Mouse (Mus musculus): ENCODE measurements at regions not wholly inside any gene's neighbourhood (a gene's known extent, or its start where the extent isn't known, plus 50 kb on each side); places are given as distances from the start of the nearest gene placed in this dataset.

DNA sequence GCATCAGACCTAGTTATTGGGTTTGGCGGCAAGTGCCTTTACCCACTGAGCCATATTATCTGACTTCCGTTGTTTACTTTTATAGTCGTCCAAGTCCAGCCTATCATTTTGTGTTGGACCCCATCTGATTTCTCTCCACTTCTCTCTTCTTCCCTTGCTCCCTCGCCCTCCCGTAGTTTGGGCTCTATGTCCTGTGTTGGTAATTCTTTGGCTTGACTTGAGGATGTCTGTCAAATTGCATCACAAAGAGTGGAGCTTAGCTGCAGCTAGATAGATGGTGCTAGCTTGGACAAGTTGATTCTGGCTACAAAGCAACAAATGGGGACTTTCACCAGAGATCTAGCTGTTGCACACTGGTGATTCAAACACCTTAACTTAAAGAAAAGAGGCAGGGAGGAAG lies 147.9 kb downstream of the Pmp22 start:
- Histone ChIP-seq H3K36me3 (ENCODE audit: control insufficient read depth, insufficient read depth, low read length) (no peaks in the 10 kb centered on the region), H3K4me3 (ENCODE audit: low read length) (no peak overlapping the region), H3K4me2 (replicated peaks; ENCODE audit: low read depth, low read length) (no peak overlapping the region), H3K9ac (ENCODE audit: low read depth, low read length) (no peak overlapping the region), H3K27me3 (ENCODE audit: control insufficient read depth, insufficient read depth, low read length) (no peaks in the 10 kb centered on the region), H3K27ac (ENCODE audit: low read depth, low read length) (no peak overlapping the region), H3K9me3 (ENCODE audit: control insufficient read depth, low read length) (0 out of 2 replicates have a peak, but pooled peaks cover 4% of the 10 kb centered on the region), H3K4me1 (ENCODE audit: control insufficient read depth, insufficient read depth, low read length) (no peaks in the 10 kb centered on the region)
- 93% methylated on average over 5 of the region's 5 CpGs for WGBS
- ATAC-seq (ENCODE audit: low FRiP score, low TSS enrichment), result no peak

DNA sequence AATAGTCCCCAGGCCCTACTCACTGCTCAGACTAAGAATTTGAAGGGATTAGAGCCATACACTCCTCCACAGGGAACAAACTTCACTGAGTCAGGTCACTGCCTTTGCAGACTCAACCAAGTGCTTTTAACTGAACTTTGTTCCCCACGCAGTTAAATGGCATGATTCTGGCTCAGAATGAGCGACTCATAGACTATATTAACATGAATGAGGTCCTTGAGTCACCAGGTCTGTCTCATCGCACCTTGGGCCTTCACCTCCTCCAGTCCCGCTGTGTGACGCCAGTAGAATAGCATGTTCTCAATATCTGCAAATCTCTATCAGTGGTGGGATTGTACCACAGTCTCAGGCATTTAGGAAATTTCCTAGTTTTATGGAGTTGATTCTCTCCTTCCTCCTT lies 153.1 kb downstream of the Pmp22 start:
- 90% methylated on average over 5 of the region's 5 CpGs for WGBS
- Histone ChIP-seq H3K9me3 (ENCODE audit: control insufficient read depth, low read length) (0 out of 2 replicates have a peak, but pooled peaks cover 4% of the 10 kb centered on the region), H3K4me3 (ENCODE audit: low read length) (no peak overlapping the region), H3K9ac (ENCODE audit: low read depth, low read length) (no peak overlapping the region), H3K4me2 (replicated peaks; ENCODE audit: low read depth, low read length) (no peak overlapping the region), H3K4me1 (ENCODE audit: control insufficient read depth, insufficient read depth, low read length) (no peaks in the 10 kb centered on the region), H3K27me3 (ENCODE audit: control insufficient read depth, insufficient read depth, low read length) (no peaks in the 10 kb centered on the region), H3K36me3 (ENCODE audit: control insufficient read depth, insufficient read depth, low read length) (no peaks in the 10 kb centered on the region), H3K27ac (ENCODE audit: low read depth, low read length) (no peak overlapping the region)
- ATAC-seq (ENCODE audit: low FRiP score, low TSS enrichment), result no peak

DNA sequence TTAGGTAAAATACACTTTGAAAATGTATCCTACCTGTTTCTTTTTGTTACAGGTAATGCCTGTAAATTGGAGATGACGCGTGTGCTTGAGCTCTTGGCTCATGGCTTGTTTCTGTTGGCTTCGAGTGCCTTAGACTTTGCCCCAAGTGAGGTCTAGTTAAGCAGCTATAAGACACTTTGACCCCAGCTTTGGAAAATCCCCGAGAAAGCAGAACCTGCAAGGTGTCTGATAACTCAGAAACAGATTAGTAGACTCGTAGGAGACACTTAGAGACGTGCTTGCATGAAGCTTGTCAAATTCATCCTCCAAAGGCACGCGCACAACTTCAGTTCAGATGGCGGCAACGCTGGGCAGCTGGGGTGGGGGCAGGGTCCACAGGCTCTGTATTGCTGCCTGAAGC lies 153.8 kb downstream of the Pmp22 start:
- ATAC-seq (ENCODE audit: low FRiP score, low TSS enrichment), result no peak
- no peaks in the 10 kb centered on the region for H3K27me3 ChIP-seq (ENCODE audit: control insufficient read depth, insufficient read depth, low read length)
- H3K9ac ChIP-seq (ENCODE audit: low read depth, low read length), result no peak overlapping the region
- 86% methylated on average over 10 of the region's 10 CpGs for WGBS
- H3K27ac ChIP-seq (ENCODE audit: low read depth, low read length), result no peak overlapping the region
- 0 out of 2 replicates have a peak, but pooled peaks cover 4% of the 10 kb centered on the region for H3K9me3 ChIP-seq (ENCODE audit: control insufficient read depth, low read length)
- H3K36me3 ChIP-seq (ENCODE audit: control insufficient read depth, insufficient read depth, low read length), result no peaks in the 10 kb centered on the region
- H3K4me2 ChIP-seq (replicated peaks; ENCODE audit: low read depth, low read length), result no peak overlapping the region
- no peak overlapping the region for H3K4me3 ChIP-seq (ENCODE audit: low read length)
- H3K4me1 ChIP-seq (ENCODE audit: control insufficient read depth, insufficient read depth, low read length), result peaks cover 2% of the 10 kb centered on the region; the same call in 1 of the 2 replicates

DNA sequence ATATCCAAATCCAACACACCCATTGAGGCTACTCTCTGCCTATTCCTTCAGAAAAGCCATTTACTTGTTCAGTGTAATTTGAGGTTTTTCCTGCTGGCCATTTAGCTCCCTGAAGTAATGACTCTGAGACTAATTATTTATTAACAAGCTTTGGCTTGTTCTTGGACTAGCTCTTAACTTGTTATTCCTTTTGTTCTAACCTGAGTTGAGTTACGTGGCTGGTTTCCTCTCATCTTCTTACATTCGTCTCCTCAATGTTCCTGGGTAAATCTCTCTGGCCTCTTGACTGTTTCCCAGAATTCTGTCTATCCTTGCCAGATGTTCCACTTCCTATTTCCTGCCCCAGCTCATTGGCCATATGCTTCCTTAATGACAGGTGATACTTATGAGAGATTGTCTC lies 157.2 kb downstream of the Pmp22 start:
- H3K9ac ChIP-seq (ENCODE audit: low read depth, low read length), result no peak overlapping the region
- H3K4me1 ChIP-seq (ENCODE audit: control insufficient read depth, insufficient read depth, low read length), result peaks cover 4% of the 10 kb centered on the region; the same call in 1 of the 2 replicates
- no peak for ATAC-seq (ENCODE audit: low FRiP score, low TSS enrichment)
- H3K27me3 ChIP-seq (ENCODE audit: control insufficient read depth, insufficient read depth, low read length), result no peaks in the 10 kb centered on the region
- WGBS, result 58% methylated on average over 2 of the region's 2 CpGs
- no peaks in the 10 kb centered on the region for H3K36me3 ChIP-seq (ENCODE audit: control insufficient read depth, insufficient read depth, low read length)
- no peaks in the 10 kb centered on the region for H3K9me3 ChIP-seq (ENCODE audit: control insufficient read depth, low read length)
- H3K4me2 ChIP-seq (replicated peaks; ENCODE audit: low read depth, low read length), result no peak overlapping the region
- no peak overlapping the region for H3K4me3 ChIP-seq (ENCODE audit: low read length)
- H3K27ac ChIP-seq (ENCODE audit: low read depth, low read length), result no peak overlapping the region

DNA sequence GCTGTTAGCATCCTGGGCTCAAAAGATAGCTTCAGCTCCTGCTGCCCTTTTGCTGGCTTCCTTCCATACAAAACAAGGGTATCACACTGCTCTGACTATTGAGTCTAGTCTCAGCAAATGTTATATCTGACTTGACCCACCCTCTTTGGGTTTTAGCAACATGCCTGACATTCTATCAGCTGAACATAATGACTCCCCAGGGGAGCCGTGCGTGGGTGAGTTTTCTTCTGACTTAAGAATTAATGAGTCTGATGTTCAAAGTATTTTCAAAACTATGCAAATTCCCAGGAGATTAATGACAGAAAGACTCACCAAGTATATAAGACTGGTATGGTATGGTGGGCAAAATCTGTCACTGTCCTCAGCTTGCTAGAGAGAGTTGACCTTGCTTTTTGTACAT lies 159.0 kb downstream of the Pmp22 start:
- WGBS, result 46% methylated on average over 2 of the region's 2 CpGs
- H3K4me3 ChIP-seq (ENCODE audit: low read length), result no peak overlapping the region

DNA sequence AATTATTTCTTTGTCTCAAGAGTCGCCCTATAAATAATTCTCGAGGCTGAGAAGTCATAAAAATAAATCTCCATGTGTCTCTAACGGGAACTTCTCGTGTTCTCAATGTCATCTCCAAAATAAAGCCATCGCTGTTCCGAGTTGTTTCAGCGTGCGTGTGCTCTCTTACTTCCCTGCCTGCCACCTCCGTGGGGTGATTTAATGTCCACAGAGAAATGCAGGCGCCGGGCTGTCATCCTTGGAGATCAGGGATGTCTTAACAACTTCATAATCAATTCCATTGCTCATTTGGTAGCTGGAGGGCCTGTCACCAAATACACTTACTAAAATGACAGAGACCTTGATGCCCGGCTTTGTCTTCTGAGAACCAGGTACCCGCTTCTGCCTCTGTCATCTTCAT lies 161.8 kb downstream of the Pmp22 start:
- no peak overlapping the region for H3K4me2 ChIP-seq (replicated peaks; ENCODE audit: low read depth, low read length)
- H3K4me1 ChIP-seq (ENCODE audit: control insufficient read depth, insufficient read depth, low read length), result peaks cover 8% of the 10 kb centered on the region; the same call in 1 of the 2 replicates
- H3K9ac ChIP-seq (ENCODE audit: low read depth, low read length), result no peak overlapping the region
- H3K27ac ChIP-seq (ENCODE audit: low read depth, low read length), result no peak overlapping the region
- WGBS, result 47% methylated on average over 13 of the region's 13 CpGs
- ATAC-seq (ENCODE audit: low FRiP score, low TSS enrichment), result no peak
- no peaks in the 10 kb centered on the region for H3K27me3 ChIP-seq (ENCODE audit: control insufficient read depth, insufficient read depth, low read length)
- H3K4me3 ChIP-seq (ENCODE audit: low read length), result no peak overlapping the region
- no peaks in the 10 kb centered on the region for H3K9me3 ChIP-seq (ENCODE audit: control insufficient read depth, low read length)
- H3K36me3 ChIP-seq (ENCODE audit: control insufficient read depth, insufficient read depth, low read length), result no peaks in the 10 kb centered on the region

More for the DNA sequence above, 159.0 kb downstream of the Pmp22 start:
- Histone ChIP-seq H3K36me3 (ENCODE audit: control insufficient read depth, insufficient read depth, low read length) (no peaks in the 10 kb centered on the region), H3K9me3 (ENCODE audit: control insufficient read depth, low read length) (no peaks in the 10 kb centered on the region), H3K9ac (ENCODE audit: low read depth, low read length) (no peak overlapping the region), H3K27me3 (ENCODE audit: control insufficient read depth, insufficient read depth, low read length) (no peaks in the 10 kb centered on the region), H3K27ac (ENCODE audit: low read depth, low read length) (no peak overlapping the region), H3K4me2 (replicated peaks; ENCODE audit: low read depth, low read length) (no peak overlapping the region), H3K4me1 (ENCODE audit: control insufficient read depth, insufficient read depth, low read length) (peaks cover 4% of the 10 kb centered on the region; the same call in 1 of the 2 replicates)
- no peak for ATAC-seq (ENCODE audit: low FRiP score, low TSS enrichment)

DNA sequence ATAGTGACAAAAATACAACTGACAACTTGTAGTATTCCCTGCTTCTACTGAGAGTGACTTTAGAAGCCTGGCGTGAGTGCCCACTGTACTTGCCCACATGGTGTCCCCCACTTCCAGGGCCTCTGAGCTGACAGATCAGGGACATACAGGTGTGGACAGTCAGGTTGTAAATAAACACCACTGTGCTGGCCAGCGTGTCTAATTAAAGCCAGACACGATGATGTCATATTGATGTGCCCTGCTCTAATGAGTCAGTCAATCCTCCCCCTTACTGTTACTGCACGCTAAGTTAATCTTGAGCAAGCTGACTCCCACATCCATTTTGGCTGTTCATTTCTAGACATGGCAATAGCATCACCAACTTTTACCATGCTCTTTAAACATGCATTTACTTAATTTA lies 164.7 kb downstream of the Pmp22 start:
- no peak for ATAC-seq (ENCODE audit: low FRiP score, low TSS enrichment)
- peaks cover 2% of the 10 kb centered on the region; the same call in 1 of the 2 replicates for H3K27me3 ChIP-seq (ENCODE audit: control insufficient read depth, insufficient read depth, low read length)
- H3K36me3 ChIP-seq (ENCODE audit: control insufficient read depth, insufficient read depth, low read length), result no peaks in the 10 kb centered on the region
- peaks cover 4% of the 10 kb centered on the region; the same call in 1 of the 2 replicates for H3K4me1 ChIP-seq (ENCODE audit: control insufficient read depth, insufficient read depth, low read length)
- no peaks in the 10 kb centered on the region for H3K9me3 ChIP-seq (ENCODE audit: control insufficient read depth, low read length)
- no peak overlapping the region for H3K4me2 ChIP-seq (replicated peaks; ENCODE audit: low read depth, low read length)
- no peak overlapping the region for H3K27ac ChIP-seq (ENCODE audit: low read depth, low read length)
- H3K4me3 ChIP-seq (ENCODE audit: low read length), result no peak overlapping the region
- 43% methylated on average over 4 of the region's 4 CpGs for WGBS
- no peak overlapping the region for H3K9ac ChIP-seq (ENCODE audit: low read depth, low read length)

DNA sequence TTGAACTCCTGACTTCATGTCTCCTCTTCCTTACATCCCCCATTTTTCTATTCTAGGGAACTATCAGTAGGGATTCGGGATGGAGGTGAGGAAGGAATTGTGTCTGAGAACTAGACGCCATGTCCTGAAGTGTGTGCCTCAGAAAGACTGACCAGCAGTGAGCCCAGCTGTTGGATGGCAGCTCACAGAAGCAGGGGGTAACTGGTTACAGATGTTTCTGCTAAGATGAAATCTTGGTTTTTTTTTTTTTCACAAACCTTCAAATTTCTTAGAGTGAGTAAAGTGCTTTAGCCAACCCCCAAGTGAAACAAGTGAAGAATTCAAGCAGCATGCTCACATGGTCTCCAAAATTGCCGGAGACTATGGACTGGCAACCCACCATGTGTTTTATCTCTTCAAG lies 165.7 kb downstream of the Pmp22 start:
- H3K9ac ChIP-seq (ENCODE audit: low read depth, low read length), result no peak overlapping the region
- ATAC-seq (ENCODE audit: low FRiP score, low TSS enrichment), result no peak

DNA sequence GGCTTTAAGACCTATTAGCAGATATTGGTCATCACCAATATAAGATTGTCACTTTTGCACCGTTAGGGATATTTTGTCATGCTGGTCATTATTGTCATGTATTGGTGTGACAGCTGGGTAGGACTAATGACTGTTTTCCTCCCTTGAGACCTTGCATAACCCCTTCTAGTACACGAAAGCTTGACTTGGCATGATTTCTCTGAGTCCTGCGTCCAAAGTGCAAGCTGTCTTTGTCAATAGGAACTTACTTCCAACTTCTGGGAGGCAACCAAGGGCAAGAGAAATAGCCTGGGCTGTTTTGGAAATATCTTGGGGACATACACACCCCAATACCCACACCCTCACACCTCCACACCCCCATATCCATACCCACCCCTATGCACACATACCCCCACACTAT lies 167.7 kb downstream of the Pmp22 start:
- WGBS, result 86% methylated on average over 3 of the region's 3 CpGs
- Histone ChIP-seq H3K4me3 (ENCODE audit: low read length) (no peak overlapping the region), H3K4me1 (ENCODE audit: control insufficient read depth, insufficient read depth, low read length) (peaks cover 11% of the 10 kb centered on the region; the same call in 1 of the 2 replicates), H3K9ac (ENCODE audit: low read depth, low read length) (no peak overlapping the region), H3K36me3 (ENCODE audit: control insufficient read depth, insufficient read depth, low read length) (no peaks in the 10 kb centered on the region), H3K9me3 (ENCODE audit: control insufficient read depth, low read length) (no peaks in the 10 kb centered on the region), H3K27me3 (ENCODE audit: control insufficient read depth, insufficient read depth, low read length) (peaks cover 2% of the 10 kb centered on the region; the same call in 1 of the 2 replicates), H3K4me2 (replicated peaks; ENCODE audit: low read depth, low read length) (no peak overlapping the region), H3K27ac (ENCODE audit: low read depth, low read length) (no peak overlapping the region)
- ATAC-seq (ENCODE audit: low FRiP score, low TSS enrichment), result no peak

More for the DNA sequence above, 165.7 kb downstream of the Pmp22 start:
- Histone ChIP-seq H3K4me3 (ENCODE audit: low read length) (no peak overlapping the region), H3K27me3 (ENCODE audit: control insufficient read depth, insufficient read depth, low read length) (peaks cover 2% of the 10 kb centered on the region; the same call in 1 of the 2 replicates), H3K9me3 (ENCODE audit: control insufficient read depth, low read length) (no peaks in the 10 kb centered on the region), H3K4me1 (ENCODE audit: control insufficient read depth, insufficient read depth, low read length) (peaks cover 4% of the 10 kb centered on the region; the same call in 1 of the 2 replicates), H3K4me2 (replicated peaks; ENCODE audit: low read depth, low read length) (no peak overlapping the region), H3K36me3 (ENCODE audit: control insufficient read depth, insufficient read depth, low read length) (no peaks in the 10 kb centered on the region), H3K27ac (ENCODE audit: low read depth, low read length) (no peak overlapping the region)
- WGBS, result 74% methylated on average over 3 of the region's 3 CpGs
